Mouse (Mus musculus): ENCODE measurements at regions not wholly inside any gene's neighbourhood (a gene's known extent, or its start where the extent isn't known, plus 50 kb on each side); places are given as distances from the start of the nearest gene placed in this dataset.

DNA sequence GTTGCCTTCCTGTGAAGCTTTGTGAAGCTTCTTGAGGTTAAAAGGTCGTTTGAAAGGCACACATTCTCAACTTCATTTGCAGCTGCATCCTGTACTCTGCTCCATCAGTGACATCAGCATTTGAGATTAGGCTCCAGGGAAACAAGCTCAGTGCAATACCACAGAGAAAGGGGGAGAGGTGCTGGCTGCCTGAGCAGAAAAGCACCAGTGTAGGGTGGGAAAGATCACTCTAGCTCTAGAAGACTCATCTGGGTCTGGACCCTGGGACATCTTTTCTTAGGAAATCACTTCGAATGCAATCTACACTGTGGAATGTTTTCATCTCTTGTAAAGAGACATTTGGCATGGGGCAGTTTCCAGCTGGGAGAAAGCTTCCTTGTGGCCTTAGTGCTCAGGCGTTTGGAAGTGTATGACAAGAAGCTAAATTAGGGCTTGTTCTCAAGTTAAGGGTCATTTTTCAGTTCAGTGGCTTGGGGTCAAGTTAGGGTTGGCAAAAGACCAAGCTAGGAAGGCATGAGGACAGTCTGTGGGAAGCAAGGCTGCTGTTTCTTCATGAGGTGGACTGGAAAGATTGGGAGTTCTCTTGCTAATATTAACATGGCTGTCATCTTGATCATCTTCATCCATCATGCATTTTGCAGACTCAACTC, 370.5 kb upstream of the Gm6657 start:
- H3K4me1 ChIP-seq (ENCODE audit: control insufficient read depth in 2 of 2, insufficient read depth in 2 of 2, low read length in 2 of 2): no peaks in the 10 kb centered on the region
- H3K27me3 ChIP-seq (ENCODE audit: control insufficient read depth, insufficient read depth, low read length): no peaks in the 10 kb centered on the region
- H3K36me3 ChIP-seq (ENCODE audit: control insufficient read depth, insufficient read depth, low read length): no peaks in the 10 kb centered on the region
- H3K4me2 ChIP-seq (ENCODE audit: low read length): no peak overlapping the region
- no peak overlapping the region for H3K9ac ChIP-seq (ENCODE audit: low read length)
- no peak overlapping the region for H3K4me3 ChIP-seq (ENCODE audit: control insufficient read depth in 1 of 2, insufficient read depth in 1 of 2, low read depth in 1 of 2, low read length in 2 of 2)
- 28% methylated on average over 3 of the region's 3 CpGs for WGBS
- H3K27ac ChIP-seq (replicated peaks in 1 of 2; ENCODE audit: control insufficient read depth in 1 of 2, insufficient read depth in 1 of 2, low read depth in 2 of 2, low read length in 2 of 2): no peak overlapping the region
- H3K9me3 ChIP-seq (ENCODE audit: control insufficient read depth, low read length): no peaks in the 10 kb centered on the region
- ATAC-seq (ENCODE audit: insufficient number of reproducible peaks, insufficient read depth, low FRiP score, low read depth): no peak

DNA sequence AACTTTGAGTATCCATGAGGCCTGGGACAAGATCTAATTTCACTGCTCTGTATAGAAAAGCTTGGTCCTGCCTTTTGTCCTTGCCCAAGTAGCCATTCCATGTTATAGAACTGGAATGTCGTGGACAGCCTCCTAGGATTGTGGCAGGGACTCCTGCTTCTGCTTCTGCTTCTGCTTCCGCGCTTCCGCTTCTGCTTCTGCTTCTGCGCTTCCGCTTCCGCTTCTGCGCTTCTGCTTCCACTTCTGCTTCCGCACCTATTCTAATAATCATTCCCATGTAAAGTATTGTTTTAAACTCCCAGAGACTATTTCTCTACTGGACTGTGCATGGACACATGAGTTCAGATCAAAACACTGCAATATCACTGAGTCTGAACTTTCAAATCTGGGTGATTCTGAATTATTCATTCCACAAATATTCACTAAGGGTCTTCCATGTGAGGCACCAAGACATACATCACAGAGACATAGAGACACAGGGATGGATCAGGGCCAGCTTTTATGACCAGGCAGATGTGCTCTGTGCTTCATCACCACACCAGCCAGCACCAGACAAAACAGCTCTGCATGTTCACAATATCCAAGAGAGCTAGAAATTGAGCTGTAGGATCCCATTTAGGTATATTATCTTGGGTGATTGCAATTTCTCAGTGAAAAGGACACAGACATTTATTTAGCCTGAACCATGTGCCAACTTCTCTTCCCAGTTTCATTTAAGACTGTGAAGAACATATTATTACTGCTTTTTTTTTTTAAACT, 360.5 kb upstream of the Gm6657 start:
- Histone ChIP-seq H3K9me3 (ENCODE audit: control insufficient read depth, low read length) (no peaks in the 10 kb centered on the region), H3K9ac (ENCODE audit: low read length) (no peak overlapping the region), H3K4me2 (ENCODE audit: low read length) (no peak overlapping the region), H3K27me3 (ENCODE audit: control insufficient read depth, insufficient read depth, low read length) (no peaks in the 10 kb centered on the region), H3K27ac (replicated peaks in 1 of 2; ENCODE audit: control insufficient read depth in 1 of 2, insufficient read depth in 1 of 2, low read depth in 2 of 2, low read length in 2 of 2) (no peak overlapping the region), H3K36me3 (ENCODE audit: control insufficient read depth, insufficient read depth, low read length) (no peaks in the 10 kb centered on the region), H3K4me3 (ENCODE audit: control insufficient read depth in 1 of 2, insufficient read depth in 1 of 2, low read depth in 1 of 2, low read length in 2 of 2) (no peak overlapping the region), H3K4me1 (ENCODE audit: control insufficient read depth in 2 of 2, insufficient read depth in 2 of 2, low read length in 2 of 2) (no peaks in the 10 kb centered on the region; a peak in 1 of 4 replicates)
- no peak for ATAC-seq (ENCODE audit: insufficient number of reproducible peaks, insufficient read depth, low FRiP score, low read depth)
- WGBS: 95% methylated on average over 9 of the region's 9 CpGs

DNA sequence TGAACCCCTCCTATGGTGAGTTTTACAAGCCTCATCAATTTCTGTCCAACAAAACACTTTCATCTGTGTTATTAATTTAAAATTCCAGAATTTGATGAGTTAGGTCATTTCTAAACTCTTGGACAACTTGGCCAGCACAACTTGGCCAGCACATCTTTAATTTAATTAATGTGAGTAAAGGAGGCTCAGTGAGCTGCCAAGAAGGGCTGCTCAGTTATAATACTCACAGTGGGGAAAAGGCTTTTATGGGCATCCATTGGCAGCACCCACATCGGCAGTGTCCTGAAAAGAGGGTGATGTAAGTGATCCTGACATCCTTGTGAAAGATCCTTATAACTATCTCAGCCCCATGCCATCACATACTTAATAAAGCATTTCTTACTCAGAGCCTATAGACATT, 359.2 kb upstream of the Gm6657 start:
- Histone ChIP-seq H3K36me3 (ENCODE audit: control insufficient read depth, insufficient read depth, low read length) (no peaks in the 10 kb centered on the region), H3K4me1 (ENCODE audit: control insufficient read depth in 2 of 2, insufficient read depth in 2 of 2, low read length in 2 of 2) (no peaks in the 10 kb centered on the region; a peak in 1 of 4 replicates), H3K9me3 (ENCODE audit: control insufficient read depth, low read length) (no peaks in the 10 kb centered on the region), H3K27me3 (ENCODE audit: control insufficient read depth, insufficient read depth, low read length) (no peaks in the 10 kb centered on the region), H3K4me3 (ENCODE audit: control insufficient read depth in 1 of 2, insufficient read depth in 1 of 2, low read depth in 1 of 2, low read length in 2 of 2) (no peak overlapping the region), H3K4me2 (ENCODE audit: low read length) (no peak overlapping the region), H3K9ac (ENCODE audit: low read length) (no peak overlapping the region), H3K27ac (replicated peaks in 1 of 2; ENCODE audit: control insufficient read depth in 1 of 2, insufficient read depth in 1 of 2, low read depth in 2 of 2, low read length in 2 of 2) (no peak overlapping the region)
- 88% methylated on average over 1 of the region's 1 CpGs for WGBS
- no peak for ATAC-seq (ENCODE audit: insufficient number of reproducible peaks, insufficient read depth, low FRiP score, low read depth)

DNA sequence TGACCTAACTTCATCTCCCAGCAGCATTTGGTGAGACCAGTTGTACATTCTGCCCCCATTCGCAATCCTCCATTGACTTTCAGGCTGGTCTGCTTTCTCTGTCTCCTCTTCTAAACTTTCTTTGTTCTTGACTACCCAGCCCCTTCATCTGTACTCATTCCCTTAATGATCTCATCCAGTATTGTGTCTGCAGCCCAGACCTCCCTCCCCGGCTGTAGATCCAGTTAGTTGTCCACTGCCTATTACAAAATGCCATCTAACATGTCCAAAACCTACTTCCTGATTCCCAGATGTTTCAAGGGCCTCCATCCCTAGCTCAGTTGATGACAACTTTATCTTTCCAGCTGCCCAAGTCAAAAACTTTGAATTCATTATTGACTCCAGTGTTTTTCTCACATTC, 357.8 kb upstream of the Gm6657 start:
- 70% methylated on average over 2 of the region's 2 CpGs for WGBS
- Histone ChIP-seq H3K27me3 (ENCODE audit: control insufficient read depth, insufficient read depth, low read length) (no peaks in the 10 kb centered on the region), H3K27ac (replicated peaks in 1 of 2; ENCODE audit: control insufficient read depth in 1 of 2, insufficient read depth in 1 of 2, low read depth in 2 of 2, low read length in 2 of 2) (no peak overlapping the region), H3K9me3 (ENCODE audit: control insufficient read depth, low read length) (no peaks in the 10 kb centered on the region), H3K9ac (ENCODE audit: low read length) (no peak overlapping the region), H3K4me1 (ENCODE audit: control insufficient read depth in 2 of 2, insufficient read depth in 2 of 2, low read length in 2 of 2) (peaks cover 0 to 3% of the 10 kb centered on the region in 2 experiments; a peak in 2 of 4 replicates), H3K4me3 (ENCODE audit: control insufficient read depth in 1 of 2, insufficient read depth in 1 of 2, low read depth in 1 of 2, low read length in 2 of 2) (no peak overlapping the region), H3K36me3 (ENCODE audit: control insufficient read depth, insufficient read depth, low read length) (no peaks in the 10 kb centered on the region), H3K4me2 (ENCODE audit: low read length) (no peak overlapping the region)
- ATAC-seq (ENCODE audit: insufficient number of reproducible peaks, insufficient read depth, low FRiP score, low read depth): no peak

DNA sequence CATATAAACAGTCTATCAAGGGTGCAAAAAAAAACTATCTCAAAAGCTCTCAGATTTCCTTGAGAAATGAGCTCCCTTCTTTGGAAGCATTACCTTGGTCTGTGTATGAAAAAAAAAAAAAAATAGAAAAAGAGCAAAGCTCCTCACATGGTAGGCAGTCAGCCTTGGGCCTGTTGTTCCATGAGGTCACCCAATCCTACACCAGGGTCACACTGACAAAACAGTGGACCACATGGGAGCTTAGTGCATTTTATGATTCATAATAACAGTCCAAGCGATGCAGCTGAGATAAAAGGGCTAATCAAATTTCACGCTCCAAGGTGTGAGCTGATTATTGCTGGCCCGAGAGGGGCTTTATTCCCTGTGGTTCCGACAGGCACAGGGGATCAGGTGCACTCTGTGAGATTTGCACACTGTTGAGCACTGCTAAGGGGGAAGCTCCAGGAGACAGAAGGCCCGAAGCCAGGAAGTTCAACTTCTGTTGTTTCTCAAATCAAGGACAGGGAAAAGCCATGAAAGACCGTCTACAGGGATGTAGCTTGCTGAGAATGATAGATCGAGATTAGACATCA, 352.1 kb upstream of the Gm6657 start:
- Histone ChIP-seq H3K4me3 (ENCODE audit: control insufficient read depth in 1 of 2, insufficient read depth in 1 of 2, low read depth in 1 of 2, low read length in 2 of 2) (no peak overlapping the region), H3K27me3 (ENCODE audit: control insufficient read depth, insufficient read depth, low read length) (no peaks in the 10 kb centered on the region), H3K4me2 (ENCODE audit: low read length) (no peak overlapping the region), H3K9ac (ENCODE audit: low read length) (no peak overlapping the region), H3K27ac (replicated peaks in 1 of 2; ENCODE audit: control insufficient read depth in 1 of 2, insufficient read depth in 1 of 2, low read depth in 2 of 2, low read length in 2 of 2) (no peak overlapping the region), H3K4me1 (ENCODE audit: control insufficient read depth in 2 of 2, insufficient read depth in 2 of 2, low read length in 2 of 2) (peaks cover 3 to 4% of the 10 kb centered on the region in 2 experiments; a peak in 2 of 4 replicates), H3K9me3 (ENCODE audit: control insufficient read depth, low read length) (no peaks in the 10 kb centered on the region), H3K36me3 (ENCODE audit: control insufficient read depth, insufficient read depth, low read length) (no peaks in the 10 kb centered on the region)
- WGBS: 67% methylated on average over 7 of the region's 7 CpGs
- ATAC-seq (ENCODE audit: insufficient number of reproducible peaks, insufficient read depth, low FRiP score, low read depth): no peak

DNA sequence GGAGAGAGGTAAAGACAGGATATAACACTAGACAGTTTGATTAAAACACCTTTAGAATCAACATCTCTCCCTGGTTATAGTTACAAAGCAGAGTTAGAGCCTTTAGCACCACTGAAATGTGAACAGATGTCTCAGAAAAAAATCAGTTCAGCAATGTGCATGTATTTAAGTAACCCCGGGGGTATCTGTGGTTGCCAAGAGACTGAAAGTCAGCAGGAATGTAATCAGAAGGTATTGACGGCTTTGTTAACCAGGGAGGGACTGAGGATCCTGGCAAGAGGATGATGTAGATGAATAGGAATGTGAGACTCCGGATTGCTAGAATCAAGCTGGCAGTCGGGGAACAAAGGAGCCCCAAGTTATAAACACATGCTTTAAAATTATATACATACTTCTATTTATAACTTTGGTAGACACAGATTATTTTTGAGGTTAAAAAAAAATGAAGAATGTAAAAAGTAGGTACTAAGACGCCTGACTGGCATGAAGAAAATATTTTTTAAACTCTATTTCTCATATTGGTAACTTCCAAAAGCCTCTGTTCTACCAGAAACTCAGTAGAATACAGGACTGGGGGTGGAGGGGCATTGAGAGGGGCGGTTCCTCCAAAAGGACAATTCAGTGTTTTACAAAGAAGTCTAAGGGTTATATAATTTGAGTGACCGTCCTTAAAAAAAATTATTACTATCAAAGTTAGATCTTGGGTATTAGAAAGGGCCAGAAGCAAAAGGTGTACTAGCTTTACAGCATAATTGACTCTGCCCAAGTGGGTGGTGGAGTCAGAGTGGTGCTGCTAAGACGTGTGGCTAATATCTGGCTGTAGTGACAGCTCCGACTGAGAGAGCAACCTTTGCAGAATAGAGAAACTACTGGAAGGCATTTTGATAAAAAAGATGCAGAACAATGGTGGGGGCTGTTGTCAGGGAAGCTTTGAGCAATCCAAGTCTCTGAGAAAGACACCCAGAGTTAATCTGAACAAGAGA, 341.2 kb upstream of the Gm6657 start:
- 27% methylated on average over 9 of the region's 9 CpGs for WGBS
- Histone ChIP-seq H3K27ac (replicated peaks in 1 of 2; ENCODE audit: control insufficient read depth in 1 of 2, insufficient read depth in 1 of 2, low read depth in 2 of 2, low read length in 2 of 2) (peak overlapping the region in 1 of 2 experiments; percentile 47; a peak in 1 of 4 replicates), H3K4me1 (ENCODE audit: control insufficient read depth in 2 of 2, insufficient read depth in 2 of 2, low read length in 2 of 2) (peaks cover 3 to 13% of the 10 kb centered on the region in 2 experiments; a peak in 3 of 4 replicates), H3K27me3 (ENCODE audit: control insufficient read depth, insufficient read depth, low read length) (no peaks in the 10 kb centered on the region), H3K9me3 (ENCODE audit: control insufficient read depth, low read length) (no peaks in the 10 kb centered on the region), H3K4me2 (ENCODE audit: low read length) (peak overlapping the region; percentile 23; the same call in 1 of the 2 replicates), H3K4me3 (ENCODE audit: control insufficient read depth in 1 of 2, insufficient read depth in 1 of 2, low read depth in 1 of 2, low read length in 2 of 2) (no peak overlapping the region), H3K36me3 (ENCODE audit: control insufficient read depth, insufficient read depth, low read length) (no peaks in the 10 kb centered on the region), H3K9ac (ENCODE audit: low read length) (no peak overlapping the region)
- no peak for ATAC-seq (ENCODE audit: insufficient number of reproducible peaks, insufficient read depth, low FRiP score, low read depth)
